Mouse (Mus musculus) heart, postnatal 0 days (tissue): ENCODE measurements around the gene Fndc7. TPM values are rescaled to one million over a fixed set of nuclear protein-coding genes. Genes with fewer than 3 reads are reported as not detected.

ENCODE experiments used
- ATAC-seq: fragments of 200-750 bp; cut with Nextera tagmentation; 2 replicates; pipeline ENCODE4 v1.8.0; 2017; ENCODE audit warnings: low read depth, moderate number of reproducible peaks, moderate library complexity; ENCODE audit not compliant: insufficient read depth
- DNase-seq: peaks from one replicate; pipeline ENCODE4 v3.0.0-alpha.2; 2016; ENCODE audit warnings: low spot score
- H3K27ac ChIP-seq: fragments of 300-500 bp; sonication (generic); 2 replicates; pipeline ENCODE4 v1.5.1; 2014; ENCODE audit warnings: low read depth, mild to moderate bottlenecking
- H3K27me3 ChIP-seq: fragments of 300-500 bp; sonication (generic); 2 replicates; pipeline ENCODE4 v1.6.1; 2014; ENCODE audit warnings: low read length, mixed read lengths; ENCODE audit not compliant: control insufficient read depth, insufficient read depth
- H3K36me3 ChIP-seq: fragments of 300-500 bp; sonication (generic); replicated peaks from 2 replicates; pipeline ENCODE4 v1.6.1; 2014; ENCODE audit warnings: low read length, mixed read lengths; ENCODE audit not compliant: control insufficient read depth, insufficient read depth
- H3K4me1 ChIP-seq: fragments of 300-500 bp; sonication (generic); 2 replicates; pipeline ENCODE4 v1.6.1; 2014; ENCODE audit warnings: antibody characterized with exemption; ENCODE audit not compliant: control insufficient read depth, insufficient read depth
- H3K4me2 ChIP-seq: fragments of 300-500 bp; sonication (generic); 2 replicates; pipeline ENCODE4 v1.6.1; 2014; ENCODE audit warnings: low read depth, mild to moderate bottlenecking, low read length, moderate library complexity
- H3K4me3 ChIP-seq: fragments of 300-500 bp; sonication (generic); 2 replicates; pipeline ENCODE4 v1.5.1; 2014; ENCODE audit warnings: low read depth, low read length
- H3K9ac ChIP-seq: fragments of 300-500 bp; sonication (generic); replicated peaks from 2 replicates; pipeline ENCODE4 v1.6.1; 2014; ENCODE audit warnings: low read depth, low read length, mixed read lengths
- H3K9me3 ChIP-seq: fragments of 300-500 bp; sonication (generic); replicated peaks from 2 replicates; pipeline ENCODE4 v1.6.1; 2016; ENCODE audit warnings: low read length; ENCODE audit not compliant: control insufficient read depth
- CTCF ChIP-seq: IDR thresholded peaks from 2 replicates; pipeline ENCODE4 v1.5.1; 2016; ENCODE audit warnings: antibody characterized with exemption, control low read depth, low read depth
- EP300 ChIP-seq: IDR thresholded peaks from 2 replicates; pipeline ENCODE4 v1.6.1; 2016; ENCODE audit warnings: antibody characterized with exemption, low read depth
- WGBS: fragments of 180-500 bp; shearing (Covaris S2); extraction: QIAGEN DNeasy Blood & Tissue Kit; methylation state at CpG from one replicate; pipeline ENCODE4 v1.1.7; 2014; 5-methylcytosine and 5-hydroxymethylcytosine counted together
- polyA plus RNA-seq: library from polyadenylated mRNA; unstranded; fragments of >200 nt; fragmentation: Nextera tagmentation; extraction: Ambion mirVana; gene quantifications from 2 replicates; pipeline ENCODE4 v1.2.1, GENCODE M21; 2015
- total RNA-seq: library from RNA; depleted of rRNA; stranded (reverse); fragments of >200 nt; gene quantifications from 2 replicates; pipeline ENCODE4 v1.2.3, GENCODE M21; 2014; ENCODE audit warnings: low replicate concordance

Gene Fndc7
- total and polyA plus RNA-seq, 2 experiments from 2014 or later, result not detected

DNA sequence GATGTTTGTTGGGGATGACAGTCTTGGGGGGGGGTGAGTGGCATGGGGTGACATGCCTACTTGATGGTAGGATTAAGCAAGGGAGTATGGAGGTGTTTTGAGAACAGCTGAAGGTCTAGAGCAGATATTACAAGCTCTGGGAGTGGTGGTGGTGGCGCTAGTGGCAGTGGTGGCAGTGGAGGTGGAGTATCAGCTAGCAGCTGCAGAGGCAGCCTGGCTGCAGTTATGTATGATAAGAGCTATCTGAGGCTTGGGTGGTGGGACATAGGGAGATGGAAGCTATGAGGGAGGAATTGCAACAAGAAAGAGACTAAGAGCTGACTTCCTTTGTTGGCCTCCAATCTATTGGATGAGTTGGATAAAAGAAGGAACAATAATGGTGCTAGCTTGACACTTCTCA is 32.0 kb upstream of the Fndc7 start:
- no peaks in the 10 kb centered on the region for H3K27me3 ChIP-seq
- H3K4me2 ChIP-seq, result no peak overlapping the region
- no peak overlapping the region for H3K27ac ChIP-seq
- no peak overlapping the region for H3K9ac ChIP-seq
- no peak overlapping the region for H3K4me3 ChIP-seq
- no peak for ATAC-seq
- TF ChIP-seq CTCF (no peak), EP300 (no peak)
- no peaks in the 10 kb centered on the region for H3K4me1 ChIP-seq
- DNase-seq, result no peak
- H3K9me3 ChIP-seq, result no peaks in the 10 kb centered on the region
- no peaks in the 10 kb centered on the region for H3K36me3 ChIP-seq
- WGBS, result 79% methylated on average over 1 of the region's 1 CpGs

DNA sequence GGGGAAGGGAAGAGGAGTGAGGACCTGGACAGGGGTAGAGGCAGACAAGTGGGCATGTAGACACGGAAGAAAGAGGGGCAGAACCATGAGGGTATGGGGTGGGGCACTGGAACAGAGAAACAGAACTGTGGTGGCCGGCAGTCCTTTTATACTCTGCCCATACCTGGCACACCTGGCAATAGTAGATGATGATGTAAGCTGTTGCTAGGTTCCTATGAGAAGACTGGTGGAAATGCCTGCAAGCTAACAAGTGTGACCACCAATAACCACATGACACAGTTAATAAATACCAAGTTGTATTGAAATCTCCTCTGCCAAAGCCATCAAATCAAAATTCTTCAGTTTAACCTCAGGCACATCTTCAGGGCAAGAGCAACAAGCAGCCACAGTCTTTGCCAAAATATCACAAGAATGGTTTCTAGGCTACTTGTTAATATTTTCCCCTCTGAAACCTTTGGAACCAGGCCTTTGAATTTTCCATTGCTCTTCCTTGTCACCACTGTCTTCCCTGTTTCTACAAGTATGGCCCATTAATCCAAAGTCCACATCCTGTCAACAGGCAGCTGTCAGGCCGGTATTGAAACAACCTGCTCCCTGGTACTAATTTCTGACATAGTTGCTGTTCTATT is 30.7 kb upstream of the Fndc7 start:
- H3K27ac ChIP-seq, result no peak overlapping the region
- no peak overlapping the region for H3K4me2 ChIP-seq
- WGBS, result 80% methylated on average over 3 of the region's 3 CpGs
- H3K9me3 ChIP-seq, result no peaks in the 10 kb centered on the region
- ATAC-seq (no peak), DNase-seq (no peak)
- TF ChIP-seq EP300 (no peak), CTCF (no peak)
- no peak overlapping the region for H3K4me3 ChIP-seq
- no peaks in the 10 kb centered on the region for H3K27me3 ChIP-seq
- H3K4me1 ChIP-seq, result no peaks in the 10 kb centered on the region
- H3K9ac ChIP-seq, result no peak overlapping the region
- no peaks in the 10 kb centered on the region for H3K36me3 ChIP-seq

GRCm38 (mm10) chr3:108918852-108919251 is 29.0 kb upstream of the Fndc7 start:
- 82% methylated on average over 1 of the region's 1 CpGs for WGBS
- Histone ChIP-seq H3K9ac (no peak overlapping the region), H3K36me3 (no peaks in the 10 kb centered on the region), H3K9me3 (no peaks in the 10 kb centered on the region), H3K4me2 (no peak overlapping the region), H3K27me3 (no peaks in the 10 kb centered on the region), H3K27ac (no peak overlapping the region), H3K4me1 (no peaks in the 10 kb centered on the region), H3K4me3 (no peak overlapping the region)
- ATAC-seq (no peak), DNase-seq (no peak)
- TF ChIP-seq CTCF (no peak), EP300 (no peak)

DNA sequence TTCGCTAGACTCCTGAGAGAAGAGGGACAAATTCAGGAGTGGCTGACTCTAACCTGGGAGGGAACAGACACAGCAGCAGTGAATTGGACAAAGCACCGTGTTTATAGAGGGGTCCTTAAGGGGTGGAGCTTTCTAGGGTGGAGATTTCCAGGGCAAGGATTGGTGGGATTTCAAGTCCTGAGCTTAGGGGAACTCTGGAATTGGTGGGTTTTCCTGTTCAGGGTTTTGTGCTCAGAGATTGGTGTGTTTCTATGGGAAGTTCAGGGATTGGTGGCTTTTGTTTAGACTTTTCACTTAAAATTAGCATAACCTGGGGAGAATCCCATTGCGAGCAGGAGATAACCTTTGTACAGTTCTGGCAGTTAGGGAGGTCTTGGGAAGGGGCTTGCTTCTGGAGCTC is 28.2 kb upstream of the Fndc7 start:
- ATAC-seq (no peak), DNase-seq (no peak)
- Histone ChIP-seq H3K4me2 (no peak overlapping the region), H3K4me1 (no peaks in the 10 kb centered on the region), H3K27ac (no peak overlapping the region), H3K9ac (no peak overlapping the region), H3K36me3 (no peaks in the 10 kb centered on the region), H3K4me3 (no peak overlapping the region), H3K9me3 (no peaks in the 10 kb centered on the region), H3K27me3 (no peaks in the 10 kb centered on the region)
- WGBS, result 53% methylated on average over 3 of the region's 3 CpGs
- TF ChIP-seq CTCF (no peak), EP300 (no peak)

- no peak for DNase-seq
- H3K4me1 ChIP-seq, result no peaks in the 10 kb centered on the region
- H3K9me3 ChIP-seq, result no peaks in the 10 kb centered on the region
- H3K9ac ChIP-seq, result no peak overlapping the region
- no peaks in the 10 kb centered on the region for H3K27me3 ChIP-seq
- H3K27ac ChIP-seq, result no peak overlapping the region
- ATAC-seq, result no peak
- TF ChIP-seq CTCF, result no peak
- TF ChIP-seq EP300, result no peak
- H3K4me2 ChIP-seq, result no peak overlapping the region
- no peaks in the 10 kb centered on the region for H3K36me3 ChIP-seq
- no peak overlapping the region for H3K4me3 ChIP-seq
- 48% methylated on average over 4 of the region's 4 CpGs for WGBS
These were observed 27.0 kb upstream of the Fndc7 start for GRCm38 (mm10) chr3:108916857-108917256.

DNA sequence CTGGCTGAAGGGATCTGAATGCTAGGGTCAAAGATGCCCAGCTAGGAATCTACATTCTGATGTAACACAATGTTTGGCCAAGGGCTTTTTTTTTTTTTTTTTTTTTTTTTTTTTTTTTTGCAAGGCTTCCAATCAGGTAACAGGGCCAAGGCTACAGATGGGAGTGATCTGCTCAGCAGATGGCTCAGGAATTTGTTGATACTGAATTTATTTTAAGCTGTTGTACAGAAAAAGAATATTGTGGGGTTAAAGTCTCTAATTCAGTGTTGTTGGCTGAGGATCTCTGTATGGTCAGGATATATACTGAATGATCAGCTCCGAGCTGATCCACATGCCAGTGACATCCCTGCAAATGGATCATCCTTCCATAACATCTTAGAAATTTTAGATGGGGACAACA is 26.2 kb upstream of the Fndc7 start:
- Histone ChIP-seq H3K4me3 (no peak overlapping the region), H3K27me3 (no peaks in the 10 kb centered on the region), H3K4me1 (no peaks in the 10 kb centered on the region), H3K4me2 (no peak overlapping the region), H3K27ac (no peak overlapping the region), H3K9me3 (no peaks in the 10 kb centered on the region), H3K36me3 (no peaks in the 10 kb centered on the region), H3K9ac (no peak overlapping the region)
- DNase-seq (no peak), ATAC-seq (no peak)
- WGBS, result 79% methylated on average over 1 of the region's 1 CpGs
- TF ChIP-seq EP300 (no peak), CTCF (no peak)
